Mouse (Mus musculus): ENCODE measurements at regions not wholly inside any gene's neighbourhood (a gene's known extent, or its start where the extent isn't known, plus 50 kb on each side); places are given as distances from the start of the nearest gene placed in this dataset.

- TF ChIP-seq CTCF (IDR thresholded peaks at IDR 0.05; ENCODE audit: low read depth, low read length), result no peak
- no peak for TF ChIP-seq POLR2A (IDR thresholded peaks at IDR 0.05; ENCODE audit: extremely low read depth, insufficient read depth, low read length)
Measured at GRCm38 (mm10) chr1:35337647-35338046, 487.9 kb downstream of the Plekhb2 start.
